Mouse (Mus musculus) cerebellum, adult 9-11 months (tissue): ENCODE results near the gene Mdh1.
"Not testable (repeated sequence)": the region's sequence is repeated elsewhere in the genome, so short reads cannot be mapped to it uniquely, and the experiment has no call there.

Experiments used
- DNase-seq: peaks from one replicate; pipeline ENCODE4 v3.0.0; 2022

The Mdh1 gene

GRCm38 (mm10) chr11:21545021-21545420, 27.1 kb downstream of the Mdh1 start:
- no peak for DNase-seq

GRCm38 (mm10) chr11:21542731-21543130, 29.4 kb downstream of the Mdh1 start:
- DNase-seq: no peak

GRCm38 (mm10) chr11:21540622-21541021, 31.5 kb downstream of the Mdh1 start:
- no peak for DNase-seq

- no peak for DNase-seq
Measured at GRCm38 (mm10) chr11:21540072-21540471, 32.1 kb downstream of the Mdh1 start.

GRCm38 (mm10) chr11:21530856-21531255, 41.3 kb downstream of the Mdh1 start:
- DNase-seq: not testable (repeated sequence)

GRCm38 (mm10) chr11:21528676-21529394, 43.3 kb downstream of the Mdh1 start:
- no peak for DNase-seq

- no peak for DNase-seq
Measured at GRCm38 (mm10) chr11:21517726-21518125, 54.4 kb downstream of the Mdh1 start.

- DNase-seq: not testable (repeated sequence)
Measured at GRCm38 (mm10) chr11:21516396-21516795, 55.8 kb downstream of the Mdh1 start.

- DNase-seq: not testable (repeated sequence)
Measured at GRCm38 (mm10) chr11:21510577-21510976, 61.6 kb downstream of the Mdh1 start.

- not testable (repeated sequence) for DNase-seq
Measured at GRCm38 (mm10) chr11:21508713-21509112, 63.5 kb downstream of the Mdh1 start.

GRCm38 (mm10) chr11:21507073-21507472, 65.1 kb downstream of the Mdh1 start:
- DNase-seq: not testable (repeated sequence)
